Mouse (Mus musculus): ENCODE results near the gene Zcchc14. TPM values are rescaled to one million over a fixed set of nuclear protein-coding genes. Genes with fewer than 3 reads are reported as not detected.
A peak's percentile ranks its signal among the peaks of the same experiment; 100 is the strongest.
"Not testable (repeated sequence)": the region's sequence is repeated elsewhere in the genome, so short reads cannot be mapped to it uniquely, and the experiment has no call there.

The Zcchc14 gene
- total RNA-seq (2021): 52.5 and 57.8 TPM in 2 replicates
- long read RNA-seq, partial matches to known transcripts: 23 of 35 reads
- long read RNA-seq, other reads (novel, unspliced or antisense): 11 of 35 reads

GRCm38 (mm10) chr8:121652774-121653323 is at the start of gene Zcchc14:
Gene Zcchc14 (minus strand): TSS chr8:121652901.
- peak; percentile 98 for DNase-seq

DNA sequence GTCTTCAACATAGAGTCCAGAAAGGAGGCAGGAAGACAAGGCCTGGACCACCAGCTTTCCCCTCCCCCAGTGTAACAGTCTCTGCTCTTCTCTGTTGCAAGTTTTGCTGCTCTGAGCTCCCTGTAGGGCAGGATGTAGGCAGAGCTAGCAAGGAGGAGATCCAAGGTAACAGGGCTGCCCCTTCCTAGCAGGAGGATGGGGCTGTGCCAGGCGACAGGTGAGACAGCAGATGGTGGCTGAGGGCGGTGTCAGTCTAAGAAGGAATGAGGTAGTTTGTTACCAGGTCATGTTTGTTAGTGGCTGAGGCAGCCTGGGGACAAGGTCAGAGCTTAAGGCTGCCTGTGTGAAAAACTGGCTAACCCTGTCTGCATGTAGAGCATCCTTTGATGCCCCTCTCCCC is 47.2 kb upstream of the Zcchc14 start:
- no peak for DNase-seq

GRCm38 (mm10) chr8:121698615-121699101 is 46.0 kb upstream of the Zcchc14 start:
- DNase-seq: no peak

DNA sequence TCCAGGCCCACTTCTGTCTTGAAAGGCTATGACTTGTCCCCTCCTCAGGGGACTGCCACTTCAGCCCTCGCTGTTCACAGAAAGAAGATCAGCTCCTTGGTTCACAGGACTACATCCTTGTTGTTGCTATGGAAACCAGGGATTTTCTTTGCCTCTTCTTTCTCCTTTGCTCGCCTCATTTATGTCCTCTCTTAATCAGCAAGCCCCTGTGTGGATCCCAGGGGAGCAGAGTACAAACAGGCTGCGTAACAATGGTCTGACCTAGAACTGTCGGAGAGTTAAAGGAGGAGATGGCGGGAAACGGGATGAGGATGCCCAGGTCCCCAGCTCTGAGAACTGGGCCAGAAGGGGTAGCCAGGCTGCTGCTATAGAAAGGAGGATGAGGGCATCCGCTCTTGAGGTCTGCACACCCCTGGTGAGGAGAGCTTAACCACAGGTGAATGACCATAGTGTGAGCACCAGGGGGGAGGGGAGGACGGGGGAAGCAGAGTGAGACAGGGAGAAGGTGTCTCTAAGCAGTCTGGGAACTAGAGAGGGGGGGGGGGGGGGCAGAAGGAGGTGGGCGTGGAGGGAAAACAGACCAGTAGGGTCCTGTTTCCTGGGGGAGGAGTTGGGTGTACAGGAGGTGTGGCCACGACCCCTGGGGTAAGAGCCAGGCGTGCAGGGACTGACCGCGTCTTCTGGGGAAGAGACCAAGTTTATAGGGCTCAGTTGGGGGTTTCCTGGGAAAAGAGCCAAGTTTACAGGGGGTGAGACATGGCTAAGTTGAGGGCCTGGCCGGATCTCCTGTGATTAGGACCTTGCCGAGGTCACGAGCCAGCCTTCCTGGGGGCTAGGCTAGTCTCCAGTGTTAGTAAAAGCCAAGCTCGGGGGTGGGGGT is 45.3 kb upstream of the Zcchc14 start:
- no peak for DNase-seq

DNA sequence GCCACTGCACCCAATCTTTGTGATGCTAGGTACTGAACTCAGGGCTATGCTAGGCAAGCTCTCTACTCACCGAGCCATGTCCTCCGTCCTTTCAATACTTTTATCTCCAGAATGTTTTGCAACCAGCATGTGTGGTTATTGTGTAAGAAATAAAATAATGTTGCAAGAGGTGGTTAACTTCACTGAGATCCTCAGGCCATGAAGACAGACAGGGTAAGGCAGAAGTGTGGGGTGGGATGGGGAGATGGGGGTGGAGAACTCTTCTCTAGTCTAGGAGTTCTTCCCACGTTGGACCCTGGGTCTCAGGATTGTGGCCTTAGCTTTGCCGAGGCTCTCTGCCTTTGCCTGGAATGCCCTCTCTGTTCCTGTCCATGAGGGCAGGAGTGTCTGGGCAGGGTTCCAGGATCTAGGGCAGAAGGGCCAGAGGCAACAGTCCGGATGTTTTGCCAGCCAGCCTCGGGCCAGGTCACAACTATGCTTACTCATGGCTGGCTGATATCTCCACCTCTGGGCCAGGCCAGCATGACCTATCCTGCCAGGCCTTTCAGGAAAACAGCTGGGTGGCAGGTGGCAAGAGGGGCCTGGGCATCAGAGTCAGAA is 43.0 kb upstream of the Zcchc14 start:
- peak; percentile 76 for DNase-seq

DNA sequence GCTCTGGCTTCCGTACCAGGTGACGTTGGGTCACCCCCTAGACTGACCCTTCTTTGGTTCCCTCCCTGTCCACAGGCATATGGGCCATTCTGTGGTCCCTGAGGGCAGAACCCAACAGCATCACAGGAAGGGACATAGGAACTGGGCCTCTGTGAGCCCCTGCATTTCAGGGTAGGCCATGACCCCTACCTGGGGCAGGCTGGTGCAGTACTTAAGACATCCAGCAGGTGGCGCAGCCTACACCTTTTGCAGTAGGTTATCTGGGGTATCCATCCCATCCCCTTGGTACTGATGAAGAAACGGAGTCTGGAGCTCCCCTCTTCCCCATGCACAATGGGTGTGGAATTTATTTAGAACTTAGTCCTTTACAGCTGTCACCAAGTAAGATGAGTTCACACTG is 41.8 kb upstream of the Zcchc14 start:
- peak; percentile 52 for DNase-seq

DNA sequence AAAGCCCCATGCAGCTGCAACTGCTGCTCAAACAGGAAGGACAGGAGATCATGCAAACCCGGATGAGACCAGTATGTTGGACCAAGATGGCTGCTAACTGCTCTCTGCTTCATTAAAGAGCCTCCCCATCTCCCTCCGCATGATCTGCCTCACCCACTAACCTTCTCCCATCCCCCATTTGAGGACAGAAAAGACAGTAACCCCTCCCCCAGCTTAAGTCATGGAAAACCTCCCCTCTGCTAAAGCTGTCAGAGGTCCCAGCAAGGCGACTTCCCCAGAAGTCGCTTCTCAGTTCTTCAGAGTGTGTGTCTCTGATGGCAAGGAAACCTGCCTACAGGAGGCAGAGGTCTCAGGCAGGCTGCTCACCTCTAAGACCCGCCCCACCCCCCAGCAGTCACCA is 35.8 kb upstream of the Zcchc14 start:
- no peak for DNase-seq

DNA sequence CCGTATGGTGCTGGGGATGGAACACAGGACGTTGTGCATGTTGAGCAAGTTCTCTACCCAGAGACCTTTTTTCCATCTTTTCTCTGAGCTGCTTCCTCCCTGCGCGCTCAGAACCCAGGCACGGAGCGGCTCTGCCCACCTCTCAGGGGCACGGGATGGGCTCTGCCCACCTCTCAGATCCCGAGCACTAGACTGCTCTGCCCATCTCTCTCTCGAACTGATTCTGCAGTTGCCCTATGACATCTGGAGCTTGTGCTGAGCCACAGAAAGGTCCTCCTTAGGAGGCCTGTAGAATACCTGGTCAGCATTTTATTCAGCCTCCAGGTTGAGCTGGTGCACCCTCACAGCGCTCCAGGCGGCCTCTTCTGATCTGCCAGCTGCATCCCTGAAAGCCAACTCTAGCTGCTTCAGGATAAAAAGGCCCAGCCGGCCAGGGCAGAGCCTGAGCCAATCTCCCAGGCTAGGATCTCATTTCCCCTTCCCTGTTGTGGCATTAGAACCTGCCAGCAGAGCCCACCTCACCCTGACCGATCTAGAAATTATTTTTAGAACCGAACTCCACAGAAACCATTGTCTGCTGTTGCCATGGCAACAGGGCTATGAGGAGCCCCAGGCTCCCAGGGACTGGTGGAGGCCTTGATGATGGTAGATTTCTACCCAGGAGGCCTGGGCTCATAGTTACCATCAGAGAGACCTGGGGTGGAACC is 34.9 kb upstream of the Zcchc14 start:
- no peak for DNase-seq

- DNase-seq: peak; percentile 72
These were observed 32.7 kb upstream of the Zcchc14 start for GRCm38 (mm10) chr8:121685419-121685818.

DNA sequence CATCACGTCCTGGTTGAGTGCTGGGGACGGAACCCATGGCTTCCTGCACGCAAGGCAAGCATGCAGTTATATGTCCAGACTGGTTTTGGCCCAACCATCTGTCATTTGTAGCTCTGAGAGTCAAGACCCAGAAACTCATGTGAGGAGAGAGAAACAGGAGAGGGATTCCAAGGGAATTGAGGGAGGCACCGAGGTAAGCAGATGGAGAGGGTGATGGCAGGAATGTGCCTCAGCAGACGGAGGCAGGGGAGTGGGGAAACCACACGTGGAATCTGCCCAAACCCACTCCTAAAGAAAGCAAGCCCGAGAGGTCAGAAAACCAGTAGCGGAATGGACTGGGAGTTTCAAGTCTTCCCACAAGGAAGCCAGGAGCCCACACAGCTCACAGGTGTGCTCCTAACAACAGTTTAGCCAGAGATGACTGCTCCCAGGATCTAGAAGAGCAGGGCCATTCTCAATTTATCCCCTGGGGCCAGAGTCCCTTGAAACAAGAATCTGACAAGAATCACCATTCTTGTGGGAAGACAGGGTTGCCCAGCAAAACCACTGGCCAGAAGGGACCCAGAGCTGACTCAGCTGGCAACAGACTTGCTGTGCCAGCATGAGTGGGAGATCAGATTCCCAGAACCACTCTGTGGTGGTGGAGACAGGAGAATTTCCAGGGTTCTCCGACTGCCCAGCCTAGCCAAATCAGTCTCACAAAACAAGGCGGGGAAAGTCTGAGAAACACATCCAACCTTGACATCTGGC is 30.6 kb upstream of the Zcchc14 start:
- no peak for DNase-seq

GRCm38 (mm10) chr8:121681457-121681856 is 28.8 kb upstream of the Zcchc14 start:
- no peak for DNase-seq

DNA sequence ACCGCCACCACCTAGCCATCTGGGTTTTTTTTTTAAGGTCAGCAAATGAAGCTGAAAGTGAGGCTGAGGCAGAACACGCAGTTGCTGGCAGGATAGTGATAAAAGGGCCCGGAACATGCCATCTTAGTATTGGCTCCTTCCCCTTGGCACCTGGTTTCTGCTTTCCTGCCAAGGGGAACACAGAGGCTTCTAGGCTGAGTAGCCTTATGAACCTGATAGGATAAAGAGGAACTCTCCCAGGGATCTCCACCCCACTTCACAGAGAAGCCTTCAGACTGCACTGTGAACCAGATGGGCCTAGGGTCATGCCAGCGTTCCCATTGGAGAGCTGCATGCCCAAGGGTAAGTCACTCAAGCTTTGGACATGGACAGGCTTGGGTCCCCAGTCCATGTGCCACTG is 28.2 kb upstream of the Zcchc14 start:
- DNase-seq: no peak

DNA sequence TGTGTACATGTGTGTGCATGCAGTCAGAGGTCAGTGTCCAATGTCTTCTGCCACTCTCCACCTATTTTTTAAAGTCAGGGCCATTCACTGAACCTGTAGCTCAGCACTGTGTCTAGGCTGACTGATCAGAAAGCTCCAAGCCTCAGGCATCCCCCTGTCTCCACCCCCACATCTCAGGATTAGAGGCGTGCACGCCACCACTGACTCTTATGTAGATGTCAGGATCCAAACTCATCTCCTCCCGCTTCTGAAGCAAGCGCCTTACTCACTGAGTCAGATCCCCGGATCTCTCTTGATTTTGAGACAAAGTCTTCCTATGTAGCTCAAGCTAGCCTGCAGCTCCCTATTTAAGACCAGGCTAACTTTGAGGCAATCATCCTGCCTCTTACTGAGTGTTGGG is 26.0 kb upstream of the Zcchc14 start:
- DNase-seq: no peak

GRCm38 (mm10) chr8:121675701-121676100 is 23.0 kb upstream of the Zcchc14 start:
- peak; percentile 50 for DNase-seq

GRCm38 (mm10) chr8:121675161-121675560 is 22.5 kb upstream of the Zcchc14 start:
- no peak for DNase-seq

DNA sequence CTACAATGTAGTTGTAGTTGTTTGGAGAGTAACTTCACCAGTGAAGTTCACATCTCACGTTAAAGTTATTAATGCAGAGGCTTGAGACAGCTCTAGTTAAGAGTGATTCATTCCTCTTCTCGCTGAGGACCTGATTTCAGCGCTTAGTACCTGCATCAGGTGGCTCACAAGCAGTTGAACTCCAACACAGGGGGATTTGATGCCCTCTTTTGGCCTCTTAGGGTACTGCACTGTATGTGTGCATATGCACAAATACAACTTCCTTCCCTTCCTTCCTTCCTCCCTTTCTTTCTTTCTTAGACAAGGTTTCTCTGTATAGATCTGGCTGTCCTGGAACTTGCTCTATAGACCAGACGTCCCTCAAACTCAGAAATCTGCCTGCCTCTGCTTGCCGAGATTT is 21.8 kb upstream of the Zcchc14 start:
- no peak for DNase-seq

DNA sequence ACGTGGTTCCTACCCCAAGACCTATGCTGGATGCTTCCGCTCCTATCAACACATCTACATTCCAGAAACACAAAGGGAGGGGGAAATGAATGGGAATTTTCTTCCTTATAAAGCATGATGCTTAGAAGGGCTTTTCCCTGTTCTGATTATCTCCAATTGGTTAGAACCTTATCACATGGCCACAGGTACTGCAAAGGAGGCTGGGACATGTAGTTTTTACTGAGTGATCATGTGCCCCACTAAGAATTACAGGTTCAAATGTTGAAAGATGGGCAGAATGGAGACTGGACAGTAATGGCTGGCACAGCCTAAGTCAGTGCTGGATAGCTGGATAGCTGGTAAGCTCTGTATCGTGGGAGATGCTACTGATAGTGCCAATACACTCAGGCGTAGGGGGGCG is 21.2 kb upstream of the Zcchc14 start:
- no peak for DNase-seq

GRCm38 (mm10) chr8:121673153-121673552 is 20.5 kb upstream of the Zcchc14 start:
- no peak for DNase-seq

- DNase-seq: no peak
These were observed 16.5 kb upstream of the Zcchc14 start for GRCm38 (mm10) chr8:121669208-121669607.

DNA sequence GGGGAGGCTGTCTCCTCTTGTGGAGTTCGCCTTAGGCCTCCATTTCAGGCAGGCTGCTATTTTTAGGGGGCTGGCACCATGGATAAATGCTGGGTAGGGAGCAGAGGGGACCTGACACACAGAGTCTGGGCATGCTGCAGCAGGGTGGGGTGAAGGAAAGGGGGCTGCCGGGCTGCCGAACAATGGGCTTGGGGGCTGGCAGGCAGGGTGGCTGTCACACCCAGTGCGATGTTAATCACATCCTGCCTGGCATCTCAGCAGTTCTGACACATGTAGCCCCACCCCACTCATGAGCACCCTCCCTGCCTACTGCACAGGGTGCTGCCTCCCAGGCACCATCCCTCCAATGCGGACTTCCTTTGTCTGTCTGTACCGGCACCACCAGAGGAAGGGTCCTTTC is 15.9 kb upstream of the Zcchc14 start:
- DNase-seq: no peak

GRCm38 (mm10) chr8:121667936-121668500 is 15.3 kb upstream of the Zcchc14 start:
- not testable (repeated sequence) for DNase-seq

Measured in adrenal gland, postnatal 25 days (tissue).